Mouse (Mus musculus) embryonic facial prominence, embryonic 12.5 days (tissue): ENCODE results near the gene Fndc7. TPM values are rescaled to one million over a fixed set of nuclear protein-coding genes. Genes with fewer than 3 reads are reported as not detected.

Experiments used
- ATAC-seq: fragments of 200-750 bp; cut with Nextera tagmentation; 2 replicates; pipeline ENCODE4 v1.8.0; 2017; ENCODE audit not compliant: insufficient number of reproducible peaks, insufficient read depth, low FRiP score, low TSS enrichment
- H3K27ac ChIP-seq: fragments of 300-500 bp; sonication (generic); 2 replicates; pipeline ENCODE4 v1.5.1; 2016; ENCODE audit warnings: mild to moderate bottlenecking
- H3K27me3 ChIP-seq: fragments of 300-500 bp; sonication (generic); 2 replicates; pipeline ENCODE4 v1.6.1; 2016; ENCODE audit warnings: mild to moderate bottlenecking, moderate library complexity
- H3K36me3 ChIP-seq: fragments of 300-500 bp; sonication (generic); 2 replicates; pipeline ENCODE4 v1.6.1; 2016; ENCODE audit warnings: mild to moderate bottlenecking
- H3K4me1 ChIP-seq: fragments of 300-500 bp; sonication (generic); 2 replicates; pipeline ENCODE4 v1.6.1; 2016
- H3K4me2 ChIP-seq: fragments of 300-500 bp; sonication (generic); replicated peaks from 2 replicates; pipeline ENCODE4 v1.6.1; 2016; ENCODE audit warnings: mild to moderate bottlenecking, moderate library complexity
- H3K4me3 ChIP-seq: fragments of 300-500 bp; sonication (generic); 2 replicates; pipeline ENCODE4 v1.5.1; 2016; ENCODE audit warnings: mild to moderate bottlenecking
- H3K9ac ChIP-seq: fragments of 300-500 bp; sonication (generic); 2 replicates; pipeline ENCODE4 v1.6.1; 2016; ENCODE audit warnings: mild to moderate bottlenecking, moderate library complexity
- H3K9me3 ChIP-seq: fragments of 300-500 bp; sonication (generic); 2 replicates; pipeline ENCODE4 v1.6.1; 2016; ENCODE audit warnings: mild to moderate bottlenecking, moderate library complexity
- WGBS: fragments of 180-500 bp; shearing (Covaris S2); methylation state at CpG from one replicate; pipeline ENCODE4 v1.1.7; 2016; 5-methylcytosine and 5-hydroxymethylcytosine counted together
- polyA plus RNA-seq: library from polyadenylated mRNA; unstranded; fragments of >200 nt; fragmentation: Nextera tagmentation; extraction: Ambion mirVana; gene quantifications from 2 replicates; pipeline ENCODE4 v1.2.1, GENCODE M21; 2016

Gene Fndc7
- polyA plus RNA-seq: 0.14 and 0.17 TPM in 2 replicates

GRCm38 (mm10) chr3:108889908-108890307, at the start of gene Fndc7:
Fndc7 (minus strand) TSS chr3:108890008.
- 92% methylated on average over 1 of the region's 1 CpGs for WGBS
- Histone ChIP-seq H3K4me3 (no peak within 1 kb of the TSS), H3K4me2 (no peak within 1 kb of the TSS), H3K27me3 (no peaks in the 10 kb centered on the region), H3K36me3 (no peaks in the 10 kb centered on the region), H3K4me1 (no peaks in the 10 kb centered on the region), H3K27ac (no peak within 1 kb of the TSS), H3K9me3 (no peaks in the 10 kb centered on the region), H3K9ac (no peak within 1 kb of the TSS)
- ATAC-seq: no peak

GRCm38 (mm10) chr3:108939573-108939972, 49.8 kb upstream of the Fndc7 start, which contains the start of gene Henmt1:
Henmt1 (plus strand) TSS chr3:108939873.
- Histone ChIP-seq H3K9ac (no peak within 1 kb of the TSS), H3K27ac (no peak within 1 kb of the TSS), H3K27me3 (no peaks in the 10 kb centered on the region), H3K4me2 (peak within 1 kb of the TSS; percentile 53), H3K4me1 (no peaks in the 10 kb centered on the region), H3K4me3 (peak within 1 kb of the TSS; percentile 35), H3K9me3 (no peaks in the 10 kb centered on the region), H3K36me3 (no peaks in the 10 kb centered on the region)
- ATAC-seq: no peak
- WGBS: 83% methylated on average over 5 of the region's 5 CpGs

- no peaks in the 10 kb centered on the region for H3K36me3 ChIP-seq
- H3K4me1 ChIP-seq: no peaks in the 10 kb centered on the region
- ATAC-seq: no peak
- H3K27me3 ChIP-seq: no peaks in the 10 kb centered on the region
- H3K9me3 ChIP-seq: no peaks in the 10 kb centered on the region
- H3K27ac ChIP-seq: no peak overlapping the region
- no peak overlapping the region for H3K4me2 ChIP-seq
- H3K4me3 ChIP-seq: no peak overlapping the region
- WGBS: 88% methylated on average over 5 of the region's 5 CpGs
- H3K9ac ChIP-seq: no peak overlapping the region
These were observed 48.9 kb upstream of the Fndc7 start for GRCm38 (mm10) chr3:108938691-108939090.

- Histone ChIP-seq H3K4me1 (no peaks in the 10 kb centered on the region), H3K27me3 (no peaks in the 10 kb centered on the region), H3K36me3 (no peaks in the 10 kb centered on the region), H3K9ac (no peak overlapping the region), H3K4me3 (no peak overlapping the region), H3K27ac (no peak overlapping the region), H3K9me3 (no peaks in the 10 kb centered on the region), H3K4me2 (no peak overlapping the region)
- 92% methylated on average over 6 of the region's 6 CpGs for WGBS
- ATAC-seq: no peak
These were observed 43.7 kb upstream of the Fndc7 start for GRCm38 (mm10) chr3:108933557-108933956.

GRCm38 (mm10) chr3:108926308-108926707, 36.5 kb upstream of the Fndc7 start:
- H3K4me1 ChIP-seq: no peaks in the 10 kb centered on the region
- no peaks in the 10 kb centered on the region for H3K9me3 ChIP-seq
- no peak overlapping the region for H3K4me3 ChIP-seq
- no peaks in the 10 kb centered on the region for H3K27me3 ChIP-seq
- no peak overlapping the region for H3K4me2 ChIP-seq
- 74% methylated on average over 1 of the region's 1 CpGs for WGBS
- ATAC-seq: no peak
- H3K9ac ChIP-seq: no peak overlapping the region
- no peak overlapping the region for H3K27ac ChIP-seq
- no peaks in the 10 kb centered on the region for H3K36me3 ChIP-seq

- no peaks in the 10 kb centered on the region for H3K4me1 ChIP-seq
- H3K36me3 ChIP-seq: no peaks in the 10 kb centered on the region
- H3K4me2 ChIP-seq: no peak overlapping the region
- no peak overlapping the region for H3K4me3 ChIP-seq
- no peaks in the 10 kb centered on the region for H3K9me3 ChIP-seq
- WGBS: 87% methylated on average over 4 of the region's 4 CpGs
- H3K27me3 ChIP-seq: no peaks in the 10 kb centered on the region
- ATAC-seq: no peak
- no peak overlapping the region for H3K27ac ChIP-seq
- no peak overlapping the region for H3K9ac ChIP-seq
These were observed 35.9 kb upstream of the Fndc7 start for GRCm38 (mm10) chr3:108925677-108926076.

GRCm38 (mm10) chr3:108921822-108922221, 32.0 kb upstream of the Fndc7 start:
- H3K36me3 ChIP-seq: no peaks in the 10 kb centered on the region
- no peaks in the 10 kb centered on the region for H3K9me3 ChIP-seq
- H3K4me2 ChIP-seq: no peak overlapping the region
- no peak overlapping the region for H3K4me3 ChIP-seq
- H3K4me1 ChIP-seq: no peaks in the 10 kb centered on the region
- 82% methylated on average over 1 of the region's 1 CpGs for WGBS
- ATAC-seq: no peak
- H3K27me3 ChIP-seq: no peaks in the 10 kb centered on the region
- H3K27ac ChIP-seq: no peak overlapping the region
- H3K9ac ChIP-seq: no peak overlapping the region

- no peak overlapping the region for H3K4me2 ChIP-seq
- H3K9me3 ChIP-seq: no peaks in the 10 kb centered on the region
- H3K4me1 ChIP-seq: no peaks in the 10 kb centered on the region
- ATAC-seq: no peak
- H3K9ac ChIP-seq: no peak overlapping the region
- 90% methylated on average over 3 of the region's 3 CpGs for WGBS
- H3K27me3 ChIP-seq: no peaks in the 10 kb centered on the region
- H3K36me3 ChIP-seq: no peaks in the 10 kb centered on the region
- no peak overlapping the region for H3K27ac ChIP-seq
- no peak overlapping the region for H3K4me3 ChIP-seq
These were observed 30.7 kb upstream of the Fndc7 start for GRCm38 (mm10) chr3:108920442-108921070.

GRCm38 (mm10) chr3:108918852-108919251, 29.0 kb upstream of the Fndc7 start:
- Histone ChIP-seq H3K27ac (no peak overlapping the region), H3K4me1 (no peaks in the 10 kb centered on the region), H3K4me3 (no peak overlapping the region), H3K4me2 (no peak overlapping the region), H3K9me3 (no peaks in the 10 kb centered on the region), H3K27me3 (no peaks in the 10 kb centered on the region), H3K36me3 (no peaks in the 10 kb centered on the region), H3K9ac (no peak overlapping the region)
- 96% methylated on average over 1 of the region's 1 CpGs for WGBS
- ATAC-seq: no peak

GRCm38 (mm10) chr3:108917986-108918385, 28.2 kb upstream of the Fndc7 start:
- Histone ChIP-seq H3K27ac (no peak overlapping the region), H3K4me2 (no peak overlapping the region), H3K9me3 (no peaks in the 10 kb centered on the region), H3K4me3 (no peak overlapping the region), H3K4me1 (no peaks in the 10 kb centered on the region), H3K36me3 (no peaks in the 10 kb centered on the region), H3K27me3 (no peaks in the 10 kb centered on the region), H3K9ac (no peak overlapping the region)
- no peak for ATAC-seq
- 70% methylated on average over 3 of the region's 3 CpGs for WGBS

GRCm38 (mm10) chr3:108916857-108917256, 27.0 kb upstream of the Fndc7 start:
- Histone ChIP-seq H3K9ac (no peak overlapping the region), H3K4me2 (no peak overlapping the region), H3K9me3 (no peaks in the 10 kb centered on the region), H3K4me1 (no peaks in the 10 kb centered on the region), H3K36me3 (no peaks in the 10 kb centered on the region), H3K4me3 (no peak overlapping the region), H3K27ac (no peak overlapping the region), H3K27me3 (no peaks in the 10 kb centered on the region)
- WGBS: 52% methylated on average over 4 of the region's 4 CpGs
- no peak for ATAC-seq

- 81% methylated on average over 1 of the region's 1 CpGs for WGBS
- H3K9ac ChIP-seq: no peak overlapping the region
- H3K27ac ChIP-seq: no peak overlapping the region
- H3K4me1 ChIP-seq: no peaks in the 10 kb centered on the region
- H3K27me3 ChIP-seq: no peaks in the 10 kb centered on the region
- H3K4me2 ChIP-seq: no peak overlapping the region
- no peaks in the 10 kb centered on the region for H3K9me3 ChIP-seq
- no peaks in the 10 kb centered on the region for H3K36me3 ChIP-seq
- no peak for ATAC-seq
- H3K4me3 ChIP-seq: no peak overlapping the region
These were observed 26.2 kb upstream of the Fndc7 start for GRCm38 (mm10) chr3:108915999-108916398.
